Mouse (Mus musculus): ENCODE measurements around the gene Map3k5. TPM values are rescaled to one million over a fixed set of nuclear protein-coding genes. Genes with fewer than 3 reads are reported as not detected.

Gene Map3k5
- polyA plus RNA-seq, 1 experiment, result 11.3 TPM

- WGBS, result 40% methylated on average over 12 of the region's 12 CpGs
- Histone ChIP-seq H3K4me1 (ENCODE audit: control insufficient read depth, insufficient read depth, low read length) (peaks cover 32% of the 10 kb centered on the region), H3K27me3 (replicated peaks; ENCODE audit: control insufficient read depth, insufficient read depth, low read length) (no peaks in the 10 kb centered on the region), H3K4me3 (ENCODE audit: insufficient read depth, low read depth, low read length) (no peak overlapping the region), H3K36me3 (ENCODE audit: control insufficient read depth, insufficient read depth, low read length) (no peaks in the 10 kb centered on the region), H3K27ac (ENCODE audit: insufficient read depth, low read depth, low read length) (peak overlapping the region; percentile 28; the same call in 1 of the 2 replicates)
- TF ChIP-seq CTCF (conservative IDR thresholded peaks at IDR 0.05; ENCODE audit: insufficient read depth, insufficient read length, low read depth, low read length) (no peak), POLR2A (IDR thresholded peaks at IDR 0.05; ENCODE audit: low read depth, low read length) (no peak)
- peak; percentile 80 for DNase-seq
Measured at GRCm38 (mm10) chr10:20171209-20171608, 236.9 kb downstream of the Map3k5 start.

GRCm38 (mm10) chr10:20171756-20172155 is 237.5 kb downstream of the Map3k5 start:
- 53% methylated on average over 4 of the region's 4 CpGs for WGBS
- peak overlapping the region; percentile 62 for H3K27ac ChIP-seq (ENCODE audit: insufficient read depth, low read depth, low read length)
- no peaks in the 10 kb centered on the region for H3K36me3 ChIP-seq (ENCODE audit: control insufficient read depth, insufficient read depth, low read length)
- DNase-seq, result no peak
- H3K4me3 ChIP-seq (ENCODE audit: insufficient read depth, low read depth, low read length), result no peak overlapping the region
- no peaks in the 10 kb centered on the region for H3K27me3 ChIP-seq (replicated peaks; ENCODE audit: control insufficient read depth, insufficient read depth, low read length)
- H3K4me1 ChIP-seq (ENCODE audit: control insufficient read depth, insufficient read depth, low read length), result peaks cover 37% of the 10 kb centered on the region
- TF ChIP-seq POLR2A (IDR thresholded peaks at IDR 0.05; ENCODE audit: low read depth, low read length) (no peak), CTCF (conservative IDR thresholded peaks at IDR 0.05; ENCODE audit: insufficient read depth, insufficient read length, low read depth, low read length) (no peak)

- Histone ChIP-seq H3K4me3 (ENCODE audit: insufficient read depth, low read depth, low read length) (no peak overlapping the region), H3K4me1 (ENCODE audit: control insufficient read depth, insufficient read depth, low read length) (peaks cover 44% of the 10 kb centered on the region), H3K27ac (ENCODE audit: insufficient read depth, low read depth, low read length) (peak overlapping the region; percentile 58; the same call in 1 of the 2 replicates), H3K36me3 (ENCODE audit: control insufficient read depth, insufficient read depth, low read length) (no peaks in the 10 kb centered on the region), H3K27me3 (replicated peaks; ENCODE audit: control insufficient read depth, insufficient read depth, low read length) (no peaks in the 10 kb centered on the region)
- DNase-seq, result peak; percentile 86
- TF ChIP-seq POLR2A (IDR thresholded peaks at IDR 0.05; ENCODE audit: low read depth, low read length) (no peak), CTCF (conservative IDR thresholded peaks at IDR 0.05; ENCODE audit: insufficient read depth, insufficient read length, low read depth, low read length) (no peak)
- 31% methylated on average over 4 of the region's 4 CpGs for WGBS
Measured at GRCm38 (mm10) chr10:20173733-20174132, 239.5 kb downstream of the Map3k5 start.

GRCm38 (mm10) chr10:20176054-20176453 is 241.8 kb downstream of the Map3k5 start:
- Histone ChIP-seq H3K27ac (ENCODE audit: insufficient read depth, low read depth, low read length) (peak overlapping the region; percentile 35; the same call in 1 of the 2 replicates), H3K4me1 (ENCODE audit: control insufficient read depth, insufficient read depth, low read length) (peaks cover 57% of the 10 kb centered on the region), H3K36me3 (ENCODE audit: control insufficient read depth, insufficient read depth, low read length) (no peaks in the 10 kb centered on the region), H3K4me3 (ENCODE audit: insufficient read depth, low read depth, low read length) (no peak overlapping the region), H3K27me3 (replicated peaks; ENCODE audit: control insufficient read depth, insufficient read depth, low read length) (no peaks in the 10 kb centered on the region)
- TF ChIP-seq CTCF (conservative IDR thresholded peaks at IDR 0.05; ENCODE audit: insufficient read depth, insufficient read length, low read depth, low read length) (no peak), POLR2A (IDR thresholded peaks at IDR 0.05; ENCODE audit: low read depth, low read length) (no peak)
- WGBS, result 56% methylated on average over 7 of the region's 7 CpGs
- DNase-seq, result peak; percentile 57

GRCm38 (mm10) chr10:20178807-20179605 is 244.7 kb downstream of the Map3k5 start:
- no peaks in the 10 kb centered on the region for H3K27me3 ChIP-seq (replicated peaks; ENCODE audit: control insufficient read depth, insufficient read depth, low read length)
- no peak for TF ChIP-seq CTCF (conservative IDR thresholded peaks at IDR 0.05; ENCODE audit: insufficient read depth, insufficient read length, low read depth, low read length)
- TF ChIP-seq POLR2A (IDR thresholded peaks at IDR 0.05; ENCODE audit: low read depth, low read length), result no peak
- H3K4me1 ChIP-seq (ENCODE audit: control insufficient read depth, insufficient read depth, low read length), result peaks cover 52% of the 10 kb centered on the region
- DNase-seq, result peak; percentile 94
- H3K36me3 ChIP-seq (ENCODE audit: control insufficient read depth, insufficient read depth, low read length), result no peaks in the 10 kb centered on the region
- peak overlapping the region; percentile 26 for H3K27ac ChIP-seq (ENCODE audit: insufficient read depth, low read depth, low read length)
- 30% methylated on average over 12 of the region's 12 CpGs for WGBS
- no peak overlapping the region for H3K4me3 ChIP-seq (ENCODE audit: insufficient read depth, low read depth, low read length)

- WGBS, result 30% methylated on average over 10 of the region's 10 CpGs
- H3K27ac ChIP-seq (ENCODE audit: insufficient read depth, low read depth, low read length), result peak overlapping the region; percentile 90
- no peak overlapping the region for H3K4me3 ChIP-seq (ENCODE audit: insufficient read depth, low read depth, low read length)
- DNase-seq, result peak; percentile 44
- no peaks in the 10 kb centered on the region for H3K36me3 ChIP-seq (ENCODE audit: control insufficient read depth, insufficient read depth, low read length)
- H3K27me3 ChIP-seq (replicated peaks; ENCODE audit: control insufficient read depth, insufficient read depth, low read length), result no peaks in the 10 kb centered on the region
- H3K4me1 ChIP-seq (ENCODE audit: control insufficient read depth, insufficient read depth, low read length), result peaks cover 54% of the 10 kb centered on the region
- no peak for TF ChIP-seq CTCF (conservative IDR thresholded peaks at IDR 0.05; ENCODE audit: insufficient read depth, insufficient read length, low read depth, low read length)
- no peak for TF ChIP-seq POLR2A (IDR thresholded peaks at IDR 0.05; ENCODE audit: low read depth, low read length)
Measured at GRCm38 (mm10) chr10:20181198-20181597, 246.9 kb downstream of the Map3k5 start.

- DNase-seq, result peak; percentile 38
- 22% methylated on average over 11 of the region's 11 CpGs for WGBS
- no peaks in the 10 kb centered on the region for H3K27me3 ChIP-seq (replicated peaks; ENCODE audit: control insufficient read depth, insufficient read depth, low read length)
- H3K4me1 ChIP-seq (ENCODE audit: control insufficient read depth, insufficient read depth, low read length), result peaks cover 49% of the 10 kb centered on the region
- H3K4me3 ChIP-seq (ENCODE audit: insufficient read depth, low read depth, low read length), result no peak overlapping the region
- no peaks in the 10 kb centered on the region for H3K36me3 ChIP-seq (ENCODE audit: control insufficient read depth, insufficient read depth, low read length)
- TF ChIP-seq POLR2A (IDR thresholded peaks at IDR 0.05; ENCODE audit: low read depth, low read length), result no peak
- TF ChIP-seq CTCF (conservative IDR thresholded peaks at IDR 0.05; ENCODE audit: insufficient read depth, insufficient read length, low read depth, low read length), result no peak
- peak overlapping the region; percentile 90 for H3K27ac ChIP-seq (ENCODE audit: insufficient read depth, low read depth, low read length)
Measured at GRCm38 (mm10) chr10:20181680-20182399, 247.6 kb downstream of the Map3k5 start.
